Comparison of ENCODE assay signal across 8 mouse cellular contexts in genomic region chr10:87058251-87058925, GRCm38 (mm10). TPM values are rescaled to one million over a fixed set of nuclear protein-coding genes. Genes with fewer than 3 reads are reported as not detected.
DNase-seq lines count a peak whose midpoint lies in the region; ATAC-seq and TF ChIP-seq lines count a peak whose summit lies in the region.

No protein-coding gene starts in this region.

- H3K27me3 ChIP-seq in midbrain, embryonic 10.5 days (ENCODE audit: low read depth, poor library complexity, severe bottlenecking) = peaks cover 30% of the 10 kb centered on the region
- no peaks in the 10 kb centered on the region for H3K27me3 ChIP-seq in stomach, postnatal 0 days (ENCODE audit: control insufficient read depth, insufficient read depth, low read length)

- H3K36me3 ChIP-seq in midbrain, embryonic 10.5 days = no peaks in the 10 kb centered on the region
- no peaks in the 10 kb centered on the region for H3K36me3 ChIP-seq in stomach, postnatal 0 days (ENCODE audit: control insufficient read depth, insufficient read depth, low read length)

- intact Hi-C loops in left cerebral cortex, adult 2 months (cut with DNase I) = no loop called here

- peaks cover 51% of the 10 kb centered on the region for H3K4me1 ChIP-seq in midbrain, embryonic 10.5 days
- H3K4me1 ChIP-seq in stomach, postnatal 0 days (replicated peaks; ENCODE audit: control insufficient read depth, insufficient read depth) = no peaks in the 10 kb centered on the region

- peak overlapping the region; percentile 86 for H3K27ac ChIP-seq in left cerebral cortex, adult 2 months
- peak overlapping the region; percentile 92 for H3K27ac ChIP-seq in midbrain, embryonic 10.5 days (replicated peaks)
- H3K27ac ChIP-seq in stomach, postnatal 0 days (replicated peaks) = no peak overlapping the region

- WGBS in midbrain, embryonic 10.5 days = under 1% methylated on average over 34 of the region's 34 CpGs
- 0% methylated on average over 22 of the region's 34 CpGs for WGBS in stomach, postnatal 0 days

- peak; percentile 35; the same call in 1 of the 2 replicates for ATAC-seq in stomach, postnatal 0 days (ENCODE audit: low FRiP score, low TSS enrichment)
- no peak for ATAC-seq in activated CD4-positive, CD25-positive, alpha-beta regulatory T cell, adult 4 months

- H3K4me3 ChIP-seq in left cerebral cortex, adult 2 months = peak overlapping the region; percentile 37
- peak overlapping the region; percentile 54 for H3K4me3 ChIP-seq in midbrain, embryonic 10.5 days
- H3K4me3 ChIP-seq in stomach, postnatal 0 days (ENCODE audit: low read depth, low read length) = peak overlapping the region; percentile 38

- H3K9ac ChIP-seq in stomach, postnatal 0 days (ENCODE audit: low read length) = peak overlapping the region; percentile 27; the same call in 1 of the 2 replicates

- TF ChIP-seq CTCF in left cerebral cortex, adult 2 months (IDR thresholded peaks at IDR 0.05) = no peak
- TF ChIP-seq CTCF in stomach, postnatal 0 days (IDR thresholded peaks at IDR 0.05; ENCODE audit: low read depth) = no peak

- TF ChIP-seq EP300 in stomach, postnatal 0 days (optimal IDR thresholded peaks at IDR 0.05) = no peak

- DNase-seq in ovary, adult 18-20 months (ENCODE audit: low spot score) = peak; percentile 7
- no peak for DNase-seq in ovary, postnatal 14 days (ENCODE audit: low spot score)
- DNase-seq in cerebellum, postnatal 14 days = peak; percentile 78 to 84
- peak; percentile 44 to 50 for DNase-seq in frontal cortex, postnatal 25 days (ENCODE audit: low spot score in 2 of 2)
- peak; percentile 73 to 78 for DNase-seq in left cerebral cortex, adult 2 months (ENCODE audit: extremely low spot score in 1 of 2, low spot score in 2 of 2)
- DNase-seq in midbrain, embryonic 10.5 days (ENCODE audit: low spot score) = peak; percentile 95
- DNase-seq in stomach, postnatal 0 days (ENCODE audit: low spot score) = peak; percentile 33

- peak overlapping the region; percentile 55 for H3K4me2 ChIP-seq in stomach, postnatal 0 days (replicated peaks; ENCODE audit: low read depth)

- no peaks in the 10 kb centered on the region for H3K9me3 ChIP-seq in midbrain, embryonic 10.5 days (replicated peaks)
- H3K9me3 ChIP-seq in stomach, postnatal 0 days (ENCODE audit: control insufficient read depth, low read length) = no peaks in the 10 kb centered on the region

RNA-seq across cellular contexts. Expression of gene 1700113H08Rik, which starts 0.5 kb away (rescaled TPM):
- not detected for total RNA-seq in left cerebral cortex, adult 2 months (2021)
- polyA plus RNA-seq in midbrain, embryonic 10.5 days (2016; fragmentation: Nextera tagmentation; extraction: Ambion mirVana) = 0.20 and 0.36 TPM in 2 replicates
- not detected in 2 replicates for polyA plus RNA-seq in stomach, postnatal 0 days (2015; fragmentation: Nextera tagmentation; extraction: Ambion mirVana)
- polyA plus RNA-seq in activated CD4-positive, CD25-positive, alpha-beta regulatory T cell, adult 4 months (2017; shearing (Covaris generic)) = not detected

RNA-seq across cellular contexts. Expression of gene Stab2, which starts 50.6 kb away (rescaled TPM):
- under 1 TPM; 0.18 to 0.23 TPM for total RNA-seq in left cerebral cortex, adult 2 months (2021)
- 0.14 and 0.19 TPM in 2 replicates for polyA plus RNA-seq in midbrain, embryonic 10.5 days (2016; fragmentation: Nextera tagmentation; extraction: Ambion mirVana)
- 0.17 and 0.31 TPM in 2 replicates for polyA plus RNA-seq in stomach, postnatal 0 days (2015; fragmentation: Nextera tagmentation; extraction: Ambion mirVana)
- not detected for polyA plus RNA-seq in activated CD4-positive, CD25-positive, alpha-beta regulatory T cell, adult 4 months (2017; shearing (Covaris generic))
